Mouse (Mus musculus): ENCODE data around the gene Barhl2. TPM values are rescaled to one million over a fixed set of nuclear protein-coding genes. Genes with fewer than 3 reads are reported as not detected.

The Barhl2 gene
- polyA plus RNA-seq, 1 experiment from 2014 or later = not detected

- under 1% methylated on average over 27 of the region's 32 CpGs for WGBS
- peak; percentile 34; the same call in 1 of the 2 replicates for ATAC-seq (ENCODE audit: low read depth)
- no peak for DNase-seq (ENCODE audit: low spot score)
- peaks cover 95% of the 10 kb centered on the region for H3K27me3 ChIP-seq (replicated peaks; ENCODE audit: control insufficient read depth, insufficient read depth, low read length)
- peaks cover 4% of the 10 kb centered on the region; the same call in 1 of the 2 replicates for H3K4me1 ChIP-seq (ENCODE audit: control insufficient read depth, insufficient read depth, low read length)
- H3K9ac ChIP-seq (ENCODE audit: low read depth, low read length) = no peak overlapping the region
- H3K4me3 ChIP-seq (ENCODE audit: low read depth, low read length) = no peak overlapping the region
- H3K27ac ChIP-seq (replicated peaks; ENCODE audit: low read depth, low read length) = no peak overlapping the region
- H3K9me3 ChIP-seq (ENCODE audit: control insufficient read depth, low read length) = no peaks in the 10 kb centered on the region
- H3K4me2 ChIP-seq (ENCODE audit: low read depth, low read length) = no peak overlapping the region
- no peaks in the 10 kb centered on the region for H3K36me3 ChIP-seq (ENCODE audit: control insufficient read depth, insufficient read depth, low read length)
These were observed 6.1 kb downstream of the Barhl2 start for GRCm38 (mm10) chr5:106451681-106452440.

- H3K9me3 ChIP-seq (ENCODE audit: control insufficient read depth, low read length) = no peaks in the 10 kb centered on the region
- H3K36me3 ChIP-seq (ENCODE audit: control insufficient read depth, insufficient read depth, low read length) = no peaks in the 10 kb centered on the region
- 12% methylated on average over 5 of the region's 5 CpGs for WGBS
- H3K27me3 ChIP-seq (replicated peaks; ENCODE audit: control insufficient read depth, insufficient read depth, low read length) = peaks cover 98% of the 10 kb centered on the region
- ATAC-seq (ENCODE audit: low read depth) = no peak
- DNase-seq (ENCODE audit: low spot score) = no peak
- no peak overlapping the region for H3K9ac ChIP-seq (ENCODE audit: low read depth, low read length)
- H3K4me3 ChIP-seq (ENCODE audit: low read depth, low read length) = no peak overlapping the region
- H3K4me2 ChIP-seq (ENCODE audit: low read depth, low read length) = no peak overlapping the region
- H3K4me1 ChIP-seq (ENCODE audit: control insufficient read depth, insufficient read depth, low read length) = peaks cover 4% of the 10 kb centered on the region; the same call in 1 of the 2 replicates
- H3K27ac ChIP-seq (replicated peaks; ENCODE audit: low read depth, low read length) = no peak overlapping the region
These were observed 7.4 kb downstream of the Barhl2 start for GRCm38 (mm10) chr5:106450426-106451160.

- peaks cover 4% of the 10 kb centered on the region; the same call in 1 of the 2 replicates for H3K4me1 ChIP-seq (ENCODE audit: control insufficient read depth, insufficient read depth, low read length)
- no peak overlapping the region for H3K4me2 ChIP-seq (ENCODE audit: low read depth, low read length)
- H3K27me3 ChIP-seq (replicated peaks; ENCODE audit: control insufficient read depth, insufficient read depth, low read length) = peaks cover 98% of the 10 kb centered on the region
- ATAC-seq (ENCODE audit: low read depth) = no peak
- DNase-seq (ENCODE audit: low spot score) = no peak
- no peaks in the 10 kb centered on the region for H3K36me3 ChIP-seq (ENCODE audit: control insufficient read depth, insufficient read depth, low read length)
- H3K27ac ChIP-seq (replicated peaks; ENCODE audit: low read depth, low read length) = no peak overlapping the region
- H3K9ac ChIP-seq (ENCODE audit: low read depth, low read length) = no peak overlapping the region
- no peaks in the 10 kb centered on the region for H3K9me3 ChIP-seq (ENCODE audit: control insufficient read depth, low read length)
- no peak overlapping the region for H3K4me3 ChIP-seq (ENCODE audit: low read depth, low read length)
- WGBS = 6% methylated on average over 4 of the region's 4 CpGs
These were observed 8.1 kb downstream of the Barhl2 start for GRCm38 (mm10) chr5:106449720-106450425.

GRCm38 (mm10) chr5:106448798-106449125, 9.2 kb downstream of the Barhl2 start:
- H3K4me1 ChIP-seq (ENCODE audit: control insufficient read depth, insufficient read depth, low read length) = peaks cover 4% of the 10 kb centered on the region; the same call in 1 of the 2 replicates
- peaks cover 95% of the 10 kb centered on the region for H3K27me3 ChIP-seq (replicated peaks; ENCODE audit: control insufficient read depth, insufficient read depth, low read length)
- no peak overlapping the region for H3K4me2 ChIP-seq (ENCODE audit: low read depth, low read length)
- H3K27ac ChIP-seq (replicated peaks; ENCODE audit: low read depth, low read length) = no peak overlapping the region
- ATAC-seq (ENCODE audit: low read depth) (no peak), DNase-seq (ENCODE audit: low spot score) (peak; percentile 71)
- no peak overlapping the region for H3K9ac ChIP-seq (ENCODE audit: low read depth, low read length)
- no peaks in the 10 kb centered on the region for H3K9me3 ChIP-seq (ENCODE audit: control insufficient read depth, low read length)
- WGBS = 2% methylated on average over 6 of the region's 6 CpGs
- no peaks in the 10 kb centered on the region for H3K36me3 ChIP-seq (ENCODE audit: control insufficient read depth, insufficient read depth, low read length)
- no peak overlapping the region for H3K4me3 ChIP-seq (ENCODE audit: low read depth, low read length)

GRCm38 (mm10) chr5:106447951-106448797, 9.8 kb downstream of the Barhl2 start:
- WGBS = 4% methylated on average over 50 of the region's 50 CpGs
- Histone ChIP-seq H3K9ac (ENCODE audit: low read depth, low read length) (no peak overlapping the region), H3K4me2 (ENCODE audit: low read depth, low read length) (no peak overlapping the region), H3K27me3 (replicated peaks; ENCODE audit: control insufficient read depth, insufficient read depth, low read length) (peaks cover 91% of the 10 kb centered on the region), H3K27ac (replicated peaks; ENCODE audit: low read depth, low read length) (no peak overlapping the region), H3K4me3 (ENCODE audit: low read depth, low read length) (no peak overlapping the region), H3K4me1 (ENCODE audit: control insufficient read depth, insufficient read depth, low read length) (peaks cover 4% of the 10 kb centered on the region; the same call in 1 of the 2 replicates), H3K36me3 (ENCODE audit: control insufficient read depth, insufficient read depth, low read length) (no peaks in the 10 kb centered on the region), H3K9me3 (ENCODE audit: control insufficient read depth, low read length) (no peaks in the 10 kb centered on the region)
- no peak for ATAC-seq (ENCODE audit: low read depth)
- no peak for DNase-seq (ENCODE audit: low spot score)

GRCm38 (mm10) chr5:106447091-106447820, 10.7 kb downstream of the Barhl2 start:
- H3K27ac ChIP-seq (replicated peaks; ENCODE audit: low read depth, low read length) = no peak overlapping the region
- peaks cover 4% of the 10 kb centered on the region; the same call in 1 of the 2 replicates for H3K4me1 ChIP-seq (ENCODE audit: control insufficient read depth, insufficient read depth, low read length)
- no peak overlapping the region for H3K4me3 ChIP-seq (ENCODE audit: low read depth, low read length)
- no peaks in the 10 kb centered on the region for H3K36me3 ChIP-seq (ENCODE audit: control insufficient read depth, insufficient read depth, low read length)
- H3K27me3 ChIP-seq (replicated peaks; ENCODE audit: control insufficient read depth, insufficient read depth, low read length) = peaks cover 83% of the 10 kb centered on the region
- ATAC-seq (ENCODE audit: low read depth) (no peak), DNase-seq (ENCODE audit: low spot score) (no peak)
- 27% methylated on average over 14 of the region's 14 CpGs for WGBS
- H3K9ac ChIP-seq (ENCODE audit: low read depth, low read length) = no peak overlapping the region
- no peak overlapping the region for H3K4me2 ChIP-seq (ENCODE audit: low read depth, low read length)
- no peaks in the 10 kb centered on the region for H3K9me3 ChIP-seq (ENCODE audit: control insufficient read depth, low read length)

- no peak overlapping the region for H3K27ac ChIP-seq (replicated peaks; ENCODE audit: low read depth, low read length)
- no peak overlapping the region for H3K4me3 ChIP-seq (ENCODE audit: low read depth, low read length)
- H3K27me3 ChIP-seq (replicated peaks; ENCODE audit: control insufficient read depth, insufficient read depth, low read length) = peaks cover 77% of the 10 kb centered on the region
- ATAC-seq (ENCODE audit: low read depth) (0 out of 2 replicates have a peak, but pooled peaks have one; percentile 60), DNase-seq (ENCODE audit: low spot score) (no peak)
- peaks cover 4% of the 10 kb centered on the region; the same call in 1 of the 2 replicates for H3K4me1 ChIP-seq (ENCODE audit: control insufficient read depth, insufficient read depth, low read length)
- H3K4me2 ChIP-seq (ENCODE audit: low read depth, low read length) = no peak overlapping the region
- H3K36me3 ChIP-seq (ENCODE audit: control insufficient read depth, insufficient read depth, low read length) = no peaks in the 10 kb centered on the region
- no peak overlapping the region for H3K9ac ChIP-seq (ENCODE audit: low read depth, low read length)
- H3K9me3 ChIP-seq (ENCODE audit: control insufficient read depth, low read length) = no peaks in the 10 kb centered on the region
- 4% methylated on average over 8 of the region's 8 CpGs for WGBS
These were observed 11.4 kb downstream of the Barhl2 start for GRCm38 (mm10) chr5:106446593-106446992.
